Comparison of ENCODE assay signal across 8 mouse cellular contexts in genomic region chr2:101652921-101653597, GRCm38 (mm10). TPM values are rescaled to one million over a fixed set of nuclear protein-coding genes. Genes with fewer than 3 reads are reported as not detected.
DNase-seq lines count a peak whose midpoint lies in the region; ATAC-seq and TF ChIP-seq lines count a peak whose summit lies in the region.

No protein-coding gene starts in this region.

- no peak overlapping the region for H3K27ac ChIP-seq in heart, embryonic 13.5 days (replicated peaks)
- no peak overlapping the region for H3K27ac ChIP-seq in kidney, postnatal 0 days
- H3K27ac ChIP-seq in liver, adult 2 months (replicated peaks; ENCODE audit: insufficient read depth, low read depth, low read length) = no peak overlapping the region

- no peaks in the 10 kb centered on the region for H3K36me3 ChIP-seq in heart, embryonic 13.5 days
- no peaks in the 10 kb centered on the region for H3K36me3 ChIP-seq in kidney, postnatal 0 days (ENCODE audit: insufficient read depth, low read length)
- no peaks in the 10 kb centered on the region for H3K36me3 ChIP-seq in liver, adult 2 months (ENCODE audit: control insufficient read depth, insufficient read depth, low read length)

- peak; percentile 80 for DNase-seq in 3T3-L1 (ENCODE audit: low read depth, low spot score)
- DNase-seq in adrenal gland, adult 8-10 months = peak; percentile 28
- peak; percentile 54 for DNase-seq in embryo, embryonic 11.5 days (ENCODE audit: low read depth, low spot score)
- peak; percentile 89 for DNase-seq in kidney, postnatal 0 days (ENCODE audit: low spot score)
- peak; percentile 48 for DNase-seq in liver, adult 2 months (ENCODE audit: extremely low read depth, low read depth, low spot score)
- peak; percentile 70 for DNase-seq in naive thymus-derived CD4-positive, alpha-beta T cell, adult 2 months (ENCODE audit: low read depth)
- DNase-seq in telencephalon, adult 2 months (ENCODE audit: low read depth, low spot score) = peak; percentile 72

- H3K4me2 ChIP-seq in heart, embryonic 13.5 days = peak overlapping the region; percentile 76
- H3K4me2 ChIP-seq in kidney, postnatal 0 days (ENCODE audit: low read length) = peak overlapping the region; percentile 60

- H3K9me3 ChIP-seq in heart, embryonic 13.5 days = no peaks in the 10 kb centered on the region
- no peaks in the 10 kb centered on the region for H3K9me3 ChIP-seq in kidney, postnatal 0 days (replicated peaks; ENCODE audit: low read length)

- peak overlapping the region; percentile 67 for H3K9ac ChIP-seq in heart, embryonic 13.5 days
- H3K9ac ChIP-seq in kidney, postnatal 0 days (ENCODE audit: low read depth, low read length) = 0 out of 2 replicates have a peak overlapping the region, but pooled peaks have one; percentile 28
- H3K9ac ChIP-seq in liver, adult 2 months (ENCODE audit: low read depth, low read length) = no peak overlapping the region

- H3K79me2 ChIP-seq in liver, adult 2 months (ENCODE audit: control insufficient read depth, insufficient read depth, low read length) = no peaks in the 10 kb centered on the region

- TF ChIP-seq POLR2A in liver, adult 2 months (IDR thresholded peaks at IDR 0.05; ENCODE audit: extremely low read depth, insufficient read depth, low read length) = no peak

- peak overlapping the region; percentile 47 for H3K4me3 ChIP-seq in heart, embryonic 13.5 days
- peak overlapping the region; percentile 23 for H3K4me3 ChIP-seq in kidney, postnatal 0 days (replicated peaks; ENCODE audit: low read depth, low read length)
- H3K4me3 ChIP-seq in liver, adult 2 months (ENCODE audit: insufficient read depth, low read depth, low read length) = no peak overlapping the region

- TF ChIP-seq CTCF in kidney, postnatal 0 days (IDR thresholded peaks at IDR 0.05; ENCODE audit: low read depth) = peak; percentile 82
- peak; percentile 69 for TF ChIP-seq CTCF in liver, adult 2 months (IDR thresholded peaks at IDR 0.05; ENCODE audit: low read depth, low read length)

- ATAC-seq in heart, embryonic 13.5 days (ENCODE audit: extremely low read depth, insufficient number of reproducible peaks, low FRiP score, low TSS enrichment) = no peak
- peak; percentile 26; the same call in 1 of the 2 replicates for ATAC-seq in kidney, postnatal 0 days (replicated peaks; ENCODE audit: low FRiP score, low read depth)

- H3K27me3 ChIP-seq in heart, embryonic 13.5 days (replicated peaks) = peaks cover 12% of the 10 kb centered on the region
- no peaks in the 10 kb centered on the region; the same call in 1 of the 2 replicates for H3K27me3 ChIP-seq in kidney, postnatal 0 days (ENCODE audit: insufficient read depth, low read length)
- H3K27me3 ChIP-seq in liver, adult 2 months (ENCODE audit: control insufficient read depth, insufficient read depth, low read length) = 0 out of 2 replicates have a peak, but pooled peaks cover 3% of the 10 kb centered on the region

- 18% methylated on average over 14 of the region's 14 CpGs for WGBS in heart, embryonic 13.5 days
- WGBS in kidney, postnatal 0 days = 17% methylated on average over 14 of the region's 14 CpGs
- WGBS in liver, adult 2 months = 13% methylated on average over 14 of the region's 14 CpGs

- 0 out of 2 replicates have a peak, but pooled peaks cover 3% of the 10 kb centered on the region for H3K4me1 ChIP-seq in heart, embryonic 13.5 days
- H3K4me1 ChIP-seq in kidney, postnatal 0 days (replicated peaks; ENCODE audit: insufficient read depth, low read length) = no peaks in the 10 kb centered on the region
- H3K4me1 ChIP-seq in liver, adult 2 months (ENCODE audit: control insufficient read depth, insufficient read depth, low read length) = no peaks in the 10 kb centered on the region

RNA-seq across cellular contexts. Expression of gene B230118H07Rik, which starts 3.7 kb away (rescaled TPM):
- total RNA-seq in adrenal gland, adult 8-10 months (2022) = 10 to 100 TPM; 27.3 to 55.4 (median 32.3) TPM
- 49.1 and 60.0 TPM in 2 replicates for polyA plus RNA-seq in heart, embryonic 13.5 days (2015; fragmentation: Nextera tagmentation; extraction: Ambion mirVana)
- polyA plus RNA-seq in kidney, postnatal 0 days (2015; fragmentation: Nextera tagmentation; extraction: Ambion mirVana) = 65.8 and 75.1 TPM in 2 replicates
- 17.1 and 26.6 TPM in 2 replicates for total RNA-seq in liver, adult 2 months (2014; rRNA removed)
- 1.6 and 2.5 TPM in 2 replicates for polyA plus RNA-seq in liver, adult 2 months (2012; rRNA removed)

RNA-seq across cellular contexts. Expression of gene Rag1, which starts 3.8 kb away (rescaled TPM):
- total RNA-seq in adrenal gland, adult 8-10 months (2022) = under 1 TPM in 2 of 4 experiments, not detected in 2; 0.03 to 0.07 TPM
- polyA plus RNA-seq in heart, embryonic 13.5 days (2015; fragmentation: Nextera tagmentation; extraction: Ambion mirVana) = 0.11 TPM in 1 of 2 replicates, not detected in the other
- 0.01 and 0.05 TPM in 2 replicates for polyA plus RNA-seq in kidney, postnatal 0 days (2015; fragmentation: Nextera tagmentation; extraction: Ambion mirVana)
- total RNA-seq in liver, adult 2 months (2014; rRNA removed) = not detected in 2 replicates
- polyA plus RNA-seq in liver, adult 2 months (2012; rRNA removed) = not detected in 2 replicates

RNA-seq across cellular contexts. Expression of gene Traf6, which starts 25.2 kb away (rescaled TPM):
- 10 to 100 TPM; 20.3 to 25.4 (median 22.1) TPM for total RNA-seq in adrenal gland, adult 8-10 months (2022)
- polyA plus RNA-seq in heart, embryonic 13.5 days (2015; fragmentation: Nextera tagmentation; extraction: Ambion mirVana) = 4.6 and 4.8 TPM in 2 replicates
- polyA plus RNA-seq in kidney, postnatal 0 days (2015; fragmentation: Nextera tagmentation; extraction: Ambion mirVana) = 7.4 and 8.6 TPM in 2 replicates
- 7.7 and 9.5 TPM in 2 replicates for total RNA-seq in liver, adult 2 months (2014; rRNA removed)
- 5.4 and 6.0 TPM in 2 replicates for polyA plus RNA-seq in liver, adult 2 months (2012; rRNA removed)

RNA-seq across cellular contexts. Expression of gene Rag2, which starts 28.5 kb away (rescaled TPM):
- total RNA-seq in adrenal gland, adult 8-10 months (2022) = not detected
- 0.16 TPM in 1 of 2 replicates, not detected in the other for polyA plus RNA-seq in heart, embryonic 13.5 days (2015; fragmentation: Nextera tagmentation; extraction: Ambion mirVana)
- 0.06 TPM in 1 of 2 replicates, not detected in the other for polyA plus RNA-seq in kidney, postnatal 0 days (2015; fragmentation: Nextera tagmentation; extraction: Ambion mirVana)
- total RNA-seq in liver, adult 2 months (2014; rRNA removed) = not detected in 2 replicates
- not detected in 2 replicates for polyA plus RNA-seq in liver, adult 2 months (2012; rRNA removed)

Comparison
In these comparisons a context has a peak if more than half of its experiments do, and no peak if none do; other contexts are left out.
1. DNase-seq: peak in every context shown above with its lines; median percentile 89 in kidney, postnatal 0 days; 80 in 3T3-L1; 72 in telencephalon, adult 2 months; 70 in naive thymus-derived CD4-positive, alpha-beta T cell, adult 2 months; 54 in embryo, embryonic 11.5 days; 48 in liver, adult 2 months; 28 in adrenal gland, adult 8-10 months.
2. RNA of gene B230118H07Rik, which starts 3.7 kb away (polyA plus RNA-seq): 65.8 to 75.1 TPM in kidney, postnatal 0 days and 49.1 to 60.0 TPM in heart, embryonic 13.5 days; 1.6 to 2.5 TPM in liver, adult 2 months; every median in the first group is over 10 times any median in the second.